Mouse (Mus musculus) right cerebral cortex, postnatal 25 days (tissue): ENCODE data around the gene Vps4b.
"Not testable (repeated sequence)": the region's sequence is repeated elsewhere in the genome, so short reads cannot be mapped to it uniquely, and the experiment has no call there.

Experiments used
- DNase-seq: peaks from one replicate; pipeline ENCODE4 v3.0.0; 2022

The Vps4b gene

GRCm38 (mm10) chr1:106750656-106751055 is 45.9 kb downstream of the Vps4b start:
- no peak for DNase-seq

- DNase-seq: no peak
Measured at GRCm38 (mm10) chr1:106748555-106749315, 47.8 kb downstream of the Vps4b start.

- DNase-seq: no peak
Measured at GRCm38 (mm10) chr1:106742980-106743379, 53.5 kb downstream of the Vps4b start.

GRCm38 (mm10) chr1:106740735-106741134 is 55.8 kb downstream of the Vps4b start:
- DNase-seq: no peak

GRCm38 (mm10) chr1:106739810-106740209 is 56.7 kb downstream of the Vps4b start:
- no peak for DNase-seq

GRCm38 (mm10) chr1:106738092-106738491 is 58.4 kb downstream of the Vps4b start:
- no peak for DNase-seq

- no peak for DNase-seq
Measured at GRCm38 (mm10) chr1:106736211-106736610, 60.3 kb downstream of the Vps4b start.

GRCm38 (mm10) chr1:106735586-106735985 is 60.9 kb downstream of the Vps4b start:
- DNase-seq: peak; percentile 28

- DNase-seq: no peak
Measured at GRCm38 (mm10) chr1:106722061-106722460, 74.5 kb downstream of the Vps4b start.

- not testable (repeated sequence) for DNase-seq
Measured at GRCm38 (mm10) chr1:106717736-106718135, 78.8 kb downstream of the Vps4b start.

GRCm38 (mm10) chr1:106717071-106717601 is 79.4 kb downstream of the Vps4b start:
- peak; percentile 67 for DNase-seq

GRCm38 (mm10) chr1:106716141-106716540 is 80.4 kb downstream of the Vps4b start:
- DNase-seq: no peak

- DNase-seq: no peak
Measured at GRCm38 (mm10) chr1:106715111-106716083, 81.1 kb downstream of the Vps4b start.

- no peak for DNase-seq
Measured at GRCm38 (mm10) chr1:106714530-106714981, 82.0 kb downstream of the Vps4b start.
